13 mouse cellular contexts compared by ENCODE assay signal in the genomic region with DNA sequence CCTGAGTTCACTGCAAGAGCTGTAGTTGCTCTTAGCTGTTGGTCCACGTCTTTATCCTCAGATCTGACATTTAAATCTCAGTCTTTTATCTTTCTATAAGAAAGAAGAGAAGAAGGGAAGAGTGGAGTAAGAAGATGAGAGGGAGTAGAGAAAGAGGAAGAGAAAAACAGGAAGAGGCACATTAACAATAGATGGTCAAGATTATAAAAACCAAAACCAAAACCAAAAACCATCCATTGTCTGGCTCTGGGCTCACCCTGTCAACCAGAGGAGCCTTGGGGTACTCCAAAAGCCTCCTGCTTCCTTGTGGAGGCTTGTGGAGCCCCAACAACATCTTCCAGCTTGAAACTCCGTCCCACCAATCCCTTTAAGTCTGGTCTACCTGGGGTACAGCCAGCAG.
"Had no signal": no experiment of that assay in that cellular context is flagged by ENCODE, and none has a peak within 500 bp of the region (broad histone marks: within the 10 kb centered on the region; RNA-seq: fewer than 3 reads in every experiment).

No protein-coding gene starts in this region.

- H3K27me3 ChIP-seq: midbrain, embryonic 12.5 days; neural tube, embryonic 12.5 days had no signal

- H3K36me3 ChIP-seq: midbrain, embryonic 10.5 days; midbrain, embryonic 12.5 days; neural tube, embryonic 12.5 days had no signal

- H3K4me1 ChIP-seq: megakaryocyte, embryonic 14.5 days had no signal

- H3K4me3 ChIP-seq: megakaryocyte, embryonic 14.5 days; midbrain, embryonic 10.5 days; midbrain, embryonic 12.5 days; neural tube, embryonic 12.5 days had no signal

- DNase-seq: lung, adult 18-20 months; lung, embryonic 14.5 days; lung, postnatal 10 days; midbrain, embryonic 14.5 days; right cerebral cortex, postnatal 14 days; thymus, adult 18-20 months; thymus, postnatal 36 days had no signal

- ATAC-seq: midbrain, embryonic 16.5 days had no signal

- H3K27ac ChIP-seq: liver, embryonic 14.5 days; midbrain, embryonic 10.5 days; midbrain, embryonic 12.5 days; neural tube, embryonic 12.5 days had no signal
